Mouse (Mus musculus): ENCODE results near the gene Sap30bp.

DNA sequence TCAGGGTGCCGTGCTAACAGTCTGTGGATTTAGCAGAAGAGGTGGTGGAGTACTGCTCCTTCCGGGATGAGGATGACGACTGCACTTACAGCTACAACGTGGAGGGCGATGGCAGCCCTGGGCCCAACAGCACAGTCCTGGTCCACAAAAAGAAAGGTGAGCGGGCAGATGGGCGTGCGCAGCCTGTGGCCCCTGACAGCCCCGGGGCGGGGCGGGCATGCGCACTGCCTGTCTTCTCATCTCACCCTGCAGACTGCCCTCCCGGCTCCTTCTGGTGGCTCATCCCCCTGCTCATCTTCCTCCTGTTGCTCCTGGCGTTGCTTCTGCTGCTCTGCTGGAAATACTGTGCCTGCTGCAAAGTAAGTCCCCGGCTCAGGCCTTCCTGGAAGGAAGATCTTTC lies 56.6 kb downstream of the Sap30bp start:
- no peak for TF ChIP-seq POLR2A (IDR thresholded peaks at IDR 0.05; ENCODE audit: insufficient read depth, low read depth, low read length)
- TF ChIP-seq CTCF (IDR thresholded peaks at IDR 0.05; ENCODE audit: insufficient read depth, low read depth, low read length), result no peak

Measured in olfactory bulb, adult 2 months (tissue).